Mouse (Mus musculus): Measurements from ENCODE around the gene Cx3cr1.

DNA sequence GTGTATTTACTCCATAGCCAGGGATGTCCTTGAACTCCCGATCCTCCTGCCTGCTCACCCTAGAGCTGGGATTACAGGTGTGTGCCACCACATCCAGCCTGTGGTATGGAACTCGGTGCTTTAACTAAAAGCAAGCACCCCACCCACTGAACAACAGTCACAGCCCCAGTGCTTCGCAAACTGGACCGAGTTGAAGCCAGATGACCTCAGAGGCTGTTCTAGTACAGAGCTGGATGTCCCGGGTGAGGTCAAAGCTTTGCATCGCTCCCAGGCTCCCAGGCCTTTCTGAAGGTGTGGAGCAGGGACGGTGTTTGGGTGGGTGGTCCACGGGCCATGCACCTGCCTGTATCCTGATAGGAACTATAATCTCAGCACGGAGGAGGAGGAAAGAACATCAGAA, 118.3 kb downstream of the Cx3cr1 start:
- TF ChIP-seq CTCF (IDR thresholded peaks at IDR 0.05; ENCODE audit: borderline replicate concordance, control insufficient read depth, extremely low read depth, insufficient read depth, low read length, poor library complexity) (no peak), POLR2A (IDR thresholded peaks at IDR 0.05; ENCODE audit: control insufficient read depth, extremely low read depth, insufficient read depth, low read length, poor library complexity) (no peak)
